Mouse (Mus musculus): ENCODE data around the gene 2210016L21Rik.
A peak's percentile ranks its signal among the peaks of the same experiment; 100 is the strongest.

The 2210016L21Rik gene

GRCm38 (mm10) chr5:114979250-114980121 lies 37.5 kb downstream of the 2210016L21Rik start:
- DNase-seq, result peak; percentile 88

- DNase-seq, result no peak
Measured at GRCm38 (mm10) chr5:114980122-114980748, 38.3 kb downstream of the 2210016L21Rik start.

GRCm38 (mm10) chr5:114982001-114982400 lies 40.0 kb downstream of the 2210016L21Rik start:
- DNase-seq, result no peak

- no peak for DNase-seq
Measured at GRCm38 (mm10) chr5:114985074-114985473, 43.1 kb downstream of the 2210016L21Rik start.

GRCm38 (mm10) chr5:114996447-114996846 lies 54.5 kb downstream of the 2210016L21Rik start:
- DNase-seq, result no peak

- no peak for DNase-seq
Measured at GRCm38 (mm10) chr5:114997327-114997726, 55.4 kb downstream of the 2210016L21Rik start.

Measured in liver (tissue).